Mouse (Mus musculus) effector memory CD4-positive, alpha-beta T cell, adult 5 months (primary cell): Measurements from ENCODE around the gene Dram1. TPM values are rescaled to one million over a fixed set of nuclear protein-coding genes. Genes with fewer than 3 reads are reported as not detected.

Experiments
- polyA plus RNA-seq: library from polyadenylated mRNA; unstranded; fragments of 100-300 nt; shearing (Covaris generic); gene quantifications from one replicate; pipeline ENCODE4 v1.2.1, GENCODE M21; 2017

Gene Dram1
- 1.4 TPM for polyA plus RNA-seq

DNA sequence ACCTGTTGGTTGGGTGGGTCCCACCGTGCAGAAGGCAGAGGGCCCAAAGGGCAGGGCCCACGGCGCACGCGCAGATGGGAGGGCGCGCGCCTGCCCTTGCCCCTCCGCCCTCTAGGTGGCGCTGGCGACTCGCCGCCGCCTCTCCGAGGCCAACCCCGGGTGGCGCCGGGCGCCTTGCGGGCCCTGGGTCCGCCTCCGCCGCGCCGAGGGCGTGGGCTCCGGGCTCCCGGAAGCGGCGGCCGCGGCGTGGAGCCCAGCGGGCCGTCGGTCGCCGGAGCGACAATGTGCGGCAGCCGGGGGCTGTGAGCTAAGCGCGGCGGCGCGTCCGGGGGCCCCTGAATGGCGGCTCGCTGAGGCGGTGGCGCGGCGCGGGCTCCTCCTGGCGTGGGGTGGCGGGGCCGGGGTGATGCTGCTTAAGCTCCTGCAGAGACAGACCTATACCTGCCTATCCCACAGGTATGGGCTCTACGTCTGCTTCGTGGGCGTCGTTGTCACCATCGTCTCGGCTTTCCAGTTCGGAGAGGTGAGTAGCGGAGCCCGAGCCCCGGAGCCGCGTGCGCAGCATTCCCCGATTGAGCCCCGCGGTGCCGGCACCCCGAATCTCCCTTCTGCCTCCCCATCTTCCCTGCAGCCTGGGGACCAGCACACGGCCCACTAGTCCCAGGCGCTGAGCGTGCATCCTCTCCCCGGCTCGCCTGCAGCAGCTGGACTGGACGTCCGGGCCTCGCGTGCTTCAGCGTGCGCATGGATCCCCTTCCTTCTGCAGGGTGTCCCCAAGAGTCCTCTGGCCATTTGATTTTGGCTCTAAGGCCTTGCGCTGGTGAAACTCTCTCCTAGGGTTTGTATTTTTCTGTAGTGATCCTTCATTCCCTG, at the start of gene Dram1, which contains the start of gene Gnptab:
TSS of gene Dram1 (minus strand) at position 68 of the 873 bp plus-strand sequence.
TSS of gene Gnptab (plus strand) at position 120 of the 873 bp plus-strand sequence.

Other genes starting within 250 kb of the Dram1 start
- gene Parpbp, start 232.1 kb downstream of the Dram1 start, polyA plus RNA-seq: not detected
- 10.2 TPM for gene Nup37, start 232.1 kb downstream of the Dram1 start, polyA plus RNA-seq
- 59.5 TPM for gene Washc3, start 178.0 kb downstream of the Dram1 start, polyA plus RNA-seq
- gene Gnptab, start 52 bp upstream of the Dram1 start, polyA plus RNA-seq: 61.6 TPM
- 0.39 TPM for gene Sycp3, start 80.5 kb upstream of the Dram1 start, polyA plus RNA-seq
- 19.6 TPM for gene Chpt1, start 125.0 kb upstream of the Dram1 start, polyA plus RNA-seq
- gene Mybpc1, start 226.1 kb upstream of the Dram1 start, polyA plus RNA-seq: not detected